Mouse (Mus musculus) brain, embryonic 14.5 days (tissue): ENCODE measurements at regions not wholly inside any gene's neighbourhood (a gene's known extent, or its start where the extent isn't known, plus 50 kb on each side); places are given as distances from the start of the nearest gene placed in this dataset.

Experiments
- CTCF ChIP-seq: fragments of 200-500 bp; IDR thresholded peaks from 2 replicates; pipeline ENCODE4 v1.5.1; 2012; ENCODE audit warnings: inconsistent platforms, mild to moderate bottlenecking, moderate library complexity, borderline replicate concordance; ENCODE audit not compliant: insufficient read depth, insufficient read length; ENCODE audit errors: extremely low read depth
- POLR2A ChIP-seq: fragments of 200-500 bp; IDR thresholded peaks from 2 replicates; pipeline ENCODE4 v1.6.1; 2012; ENCODE audit warnings: mild to moderate bottlenecking, inconsistent platforms, borderline replicate concordance; ENCODE audit not compliant: poor library complexity, insufficient read depth, insufficient read length, severe bottlenecking; ENCODE audit errors: extremely low read depth

- no peak for TF ChIP-seq POLR2A
- TF ChIP-seq CTCF = no peak
Measured at GRCm38 (mm10) chr19:36204965-36205718, 85.2 kb upstream of the Ankrd1 start.
